1 mouse cellular context compared by ENCODE assay signal in genomic region chr7:3283081-3283875, GRCm38 (mm10).
TF ChIP-seq lines count a peak whose summit lies in the region.

No protein-coding gene starts in this region.

TF ChIP-seq in MEL, 35 proteins besides CTCF, POLR2A, EP300 and RAD21:
- peak; percentile 58 for TF ChIP-seq GATA1 (IDR thresholded peaks at IDR 0.05; ENCODE audit: low read depth, low read length)
- TF ChIP-seq TCF12 (IDR thresholded peaks at IDR 0.05; ENCODE audit: low read depth, low read length), result peak; percentile 50; the same call in 1 of the 2 replicates
- 0 out of 2 replicates have a peak, but pooled peaks have one; percentile 23 for TF ChIP-seq MYC (IDR thresholded peaks at IDR 0.05; ENCODE audit: low read depth, low read length)
- TF ChIP-seq MYB (IDR thresholded peaks at IDR 0.05; ENCODE audit: low read depth, low read length), result no peak
- TF ChIP-seq BHLHE40 (IDR thresholded peaks at IDR 0.05; ENCODE audit: borderline replicate concordance, low read depth, low read length), result peak; percentile 63; the same call in 1 of the 2 replicates
- no peak for TF ChIP-seq HCFC1 (IDR thresholded peaks at IDR 0.05; ENCODE audit: low read depth, low read length)
- peak; percentile 82 for TF ChIP-seq TAL1 (IDR thresholded peaks at IDR 0.05; ENCODE audit: low read length)
- TF ChIP-seq USF1 (IDR thresholded peaks at IDR 0.05; ENCODE audit: low read depth, low read length), result no peak
